24 mouse cellular contexts compared by ENCODE assay signal in genomic region chr8:83819086-83819485, GRCm38 (mm10).
"Had no signal": no experiment of that assay in that cellular context is flagged by ENCODE, and none has a peak within 500 bp of the region (broad histone marks: within the 10 kb centered on the region; RNA-seq: fewer than 3 reads in every experiment).

No protein-coding gene starts in this region.

- H3K4me3 ChIP-seq: layer of hippocampus, adult 2 months; left cerebral cortex, adult 2 months; limb, embryonic 12.5 days; limb, embryonic 15.5 days; midbrain, embryonic 12.5 days; midbrain, embryonic 15.5 days; neural tube, embryonic 12.5 days; neural tube, embryonic 15.5 days had no signal

- H3K9ac ChIP-seq: limb, embryonic 12.5 days; limb, embryonic 15.5 days; liver, embryonic 14.5 days; liver, postnatal 0 days; lung, embryonic 14.5 days; midbrain, embryonic 12.5 days; midbrain, embryonic 15.5 days; neural tube, embryonic 12.5 days; neural tube, embryonic 15.5 days had no signal

- H3K27me3 ChIP-seq: limb, embryonic 12.5 days; limb, embryonic 15.5 days; midbrain, embryonic 12.5 days; midbrain, embryonic 15.5 days; neural tube, embryonic 12.5 days; neural tube, embryonic 15.5 days had no signal

- H3K9me3 ChIP-seq: limb, embryonic 12.5 days; limb, embryonic 15.5 days; midbrain, embryonic 12.5 days; midbrain, embryonic 15.5 days; neural tube, embryonic 12.5 days; neural tube, embryonic 15.5 days had no signal

- DNase-seq: kidney, adult 2 months; layer of hippocampus, adult 9-11 months; layer of hippocampus, postnatal 36 days; left cerebral cortex, postnatal 4 days; liver, postnatal 0 days; lung, embryonic 14.5 days; right cerebral cortex, adult 18-20 months; right cerebral cortex, postnatal 14 days; right cerebral cortex, postnatal 4 days; thymus, adult 2 months; thymus, postnatal 14 days had no signal

- H3K4me1 ChIP-seq: limb, embryonic 12.5 days; limb, embryonic 15.5 days; midbrain, embryonic 12.5 days; midbrain, embryonic 15.5 days; neural tube, embryonic 12.5 days had no signal

- H3K36me3 ChIP-seq: limb, embryonic 12.5 days; limb, embryonic 15.5 days; midbrain, embryonic 12.5 days; midbrain, embryonic 15.5 days; neural tube, embryonic 12.5 days; neural tube, embryonic 15.5 days had no signal

- H3K27ac ChIP-seq: kidney, postnatal 0 days; layer of hippocampus, adult 2 months; left cerebral cortex, adult 2 months; limb, embryonic 12.5 days; limb, embryonic 15.5 days; liver, embryonic 14.5 days; macrophage; midbrain, embryonic 12.5 days; midbrain, embryonic 15.5 days; neural tube, embryonic 12.5 days; neural tube, embryonic 15.5 days had no signal

- ATAC-seq: liver, postnatal 0 days; lung, postnatal 0 days; midbrain, embryonic 15.5 days had no signal

- H3K4me2 ChIP-seq: limb, embryonic 12.5 days; limb, embryonic 15.5 days; liver, embryonic 11.5 days; lung, embryonic 14.5 days; midbrain, embryonic 12.5 days; midbrain, embryonic 15.5 days; neural tube, embryonic 12.5 days; neural tube, embryonic 15.5 days had no signal
